Mouse (Mus musculus) midbrain, embryonic 12.5 days (tissue): ENCODE measurements at regions not wholly inside any gene's neighbourhood (a gene's known extent, or its start where the extent isn't known, plus 50 kb on each side); places are given as distances from the start of the nearest gene placed in this dataset.
"Not testable (repeated sequence)": the region's sequence is repeated elsewhere in the genome, so short reads cannot be mapped to it uniquely, and the experiment has no call there.

Experiments used
- ATAC-seq: fragments of 200-750 bp; cut with Nextera tagmentation; 2 replicates; pipeline ENCODE4 v1.8.0; 2017; ENCODE audit warnings: low read depth, moderate TSS enrichment, moderate library complexity; ENCODE audit not compliant: low FRiP score
- H3K27ac ChIP-seq: fragments of 300-500 bp; sonication (generic); replicated peaks from 2 replicates; pipeline ENCODE4 v1.5.1; 2016; ENCODE audit warnings: mild to moderate bottlenecking
- H3K27me3 ChIP-seq: fragments of 300-500 bp; sonication (generic); 2 replicates; pipeline ENCODE4 v1.6.1; 2016; ENCODE audit warnings: mild to moderate bottlenecking
- H3K36me3 ChIP-seq: fragments of 300-500 bp; sonication (generic); 2 replicates; pipeline ENCODE4 v1.6.1; 2016
- H3K4me1 ChIP-seq: fragments of 300-500 bp; sonication (generic); 2 replicates; pipeline ENCODE4 v1.6.1; 2016
- H3K4me2 ChIP-seq: fragments of 300-500 bp; sonication (generic); replicated peaks from 2 replicates; pipeline ENCODE4 v1.6.1; 2016; ENCODE audit warnings: mild to moderate bottlenecking, moderate library complexity
- H3K4me3 ChIP-seq: fragments of 300-500 bp; sonication (generic); 2 replicates; pipeline ENCODE4 v1.5.1; 2016; ENCODE audit warnings: mild to moderate bottlenecking
- H3K9ac ChIP-seq: fragments of 300-500 bp; sonication (generic); replicated peaks from 2 replicates; pipeline ENCODE4 v1.6.1; 2016; ENCODE audit warnings: mild to moderate bottlenecking, moderate library complexity
- H3K9me3 ChIP-seq: fragments of 300-500 bp; sonication (generic); 2 replicates; pipeline ENCODE4 v1.6.1; 2016; ENCODE audit warnings: mild to moderate bottlenecking
- WGBS: fragments of 180-500 bp; shearing (Covaris S2); methylation state at CpG from one replicate; pipeline ENCODE4 v1.1.7; 2016; 5-methylcytosine and 5-hydroxymethylcytosine counted together

DNA sequence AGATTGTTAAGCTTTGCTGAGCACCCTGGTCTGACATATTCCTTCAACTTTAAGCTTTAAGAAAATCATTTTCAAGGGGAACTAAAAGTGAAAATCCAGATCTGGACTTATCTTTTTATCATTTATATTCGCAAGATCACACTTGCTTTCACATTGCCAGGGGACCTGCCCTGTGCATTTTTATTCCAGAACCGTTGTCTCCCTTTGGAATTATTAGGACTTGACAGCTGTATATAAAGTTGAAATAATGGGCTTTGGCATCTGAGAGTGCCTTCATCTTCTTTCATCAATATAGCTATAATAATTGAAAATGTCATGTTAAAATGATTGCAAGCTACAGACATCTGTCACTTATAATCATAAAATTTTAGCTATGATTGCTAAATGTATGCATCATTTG, 276.8 kb upstream of the Olfm3 start:
- Histone ChIP-seq H3K36me3 (no peaks in the 10 kb centered on the region), H3K4me3 (no peak overlapping the region), H3K27me3 (no peaks in the 10 kb centered on the region), H3K27ac (no peak overlapping the region), H3K9ac (no peak overlapping the region), H3K4me2 (no peak overlapping the region), H3K9me3 (no peaks in the 10 kb centered on the region), H3K4me1 (no peaks in the 10 kb centered on the region)
- ATAC-seq: 0 out of 2 replicates have a peak, but pooled peaks have one; percentile 56
- 65% methylated on average over 2 of the region's 2 CpGs for WGBS

DNA sequence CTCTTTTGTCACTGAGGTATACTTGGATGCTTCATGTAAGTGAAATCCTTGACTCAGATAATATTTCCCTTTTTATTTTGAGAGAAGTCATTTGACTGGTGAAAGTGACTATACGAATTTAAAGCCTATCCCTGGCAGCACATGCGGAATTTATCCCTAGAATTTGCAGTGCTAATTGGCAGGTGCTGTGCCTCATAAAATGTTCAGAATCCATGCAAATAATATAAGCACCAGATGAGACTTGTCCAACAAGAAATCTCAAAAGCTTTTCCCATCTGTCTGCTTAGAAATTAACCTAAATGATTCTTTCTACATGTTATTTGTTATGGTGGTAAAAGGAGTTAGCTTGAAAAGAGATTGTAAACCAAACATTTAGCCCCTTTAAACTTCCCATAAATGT, 268.5 kb upstream of the Olfm3 start:
- Histone ChIP-seq H3K9me3 (no peaks in the 10 kb centered on the region), H3K36me3 (no peaks in the 10 kb centered on the region), H3K9ac (no peak overlapping the region), H3K27ac (no peak overlapping the region), H3K4me3 (no peak overlapping the region), H3K4me2 (no peak overlapping the region), H3K4me1 (no peaks in the 10 kb centered on the region), H3K27me3 (no peaks in the 10 kb centered on the region)
- ATAC-seq: no peak
- WGBS: 81% methylated on average over 2 of the region's 2 CpGs

DNA sequence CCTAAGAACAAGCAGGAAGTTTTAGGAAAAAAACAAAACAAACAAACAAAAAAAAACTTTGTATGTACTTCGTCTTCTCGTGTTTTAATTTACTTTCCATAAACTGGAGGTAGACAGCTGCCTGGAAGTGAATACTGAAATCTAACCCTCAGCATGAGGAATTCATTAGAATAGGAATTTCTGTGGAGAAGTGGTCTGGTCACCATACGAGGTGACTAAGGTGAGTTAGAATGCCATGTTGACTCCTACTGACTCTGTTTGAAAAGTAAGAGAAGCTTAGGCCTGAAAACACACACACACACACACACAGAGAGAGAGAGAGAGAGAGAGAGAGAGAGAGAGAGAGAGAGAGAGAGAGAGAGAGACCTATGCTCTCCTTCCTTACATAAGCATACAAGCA, 255.9 kb upstream of the Olfm3 start:
- no peak for ATAC-seq
- 82% methylated on average over 3 of the region's 3 CpGs for WGBS
- no peak overlapping the region for H3K27ac ChIP-seq

DNA sequence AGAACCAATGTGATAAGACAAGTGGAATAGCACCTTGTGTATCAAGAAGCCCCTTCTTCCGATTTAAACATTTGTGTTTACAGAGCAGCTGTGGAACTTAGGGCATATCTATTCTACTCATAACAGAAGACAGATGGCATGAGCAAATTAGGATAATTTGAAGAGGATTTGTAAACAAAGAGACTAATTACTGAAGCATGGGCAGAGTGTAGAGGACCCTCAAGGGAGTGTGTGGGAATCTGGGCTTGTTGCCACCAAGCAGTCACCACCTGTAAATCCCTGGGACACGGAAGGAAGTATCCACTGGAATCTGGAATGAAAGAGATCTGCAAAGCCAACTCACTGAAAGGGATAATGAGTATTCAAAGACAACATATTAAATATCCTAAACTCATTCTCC, 205.9 kb upstream of the Olfm3 start:
- no peaks in the 10 kb centered on the region for H3K9me3 ChIP-seq
- no peak overlapping the region for H3K4me3 ChIP-seq
- no peak overlapping the region for H3K27ac ChIP-seq
- H3K36me3 ChIP-seq: no peaks in the 10 kb centered on the region
- ATAC-seq: no peak; the same call in 1 of the 2 replicates
- WGBS: 74% methylated on average over 2 of the region's 2 CpGs
- no peak overlapping the region for H3K4me2 ChIP-seq
- no peaks in the 10 kb centered on the region for H3K27me3 ChIP-seq
- H3K4me1 ChIP-seq: no peaks in the 10 kb centered on the region
- no peak overlapping the region for H3K9ac ChIP-seq

More for the DNA sequence above, 255.9 kb upstream of the Olfm3 start:
- H3K4me3 ChIP-seq: no peak overlapping the region
- H3K4me1 ChIP-seq: no peaks in the 10 kb centered on the region
- no peaks in the 10 kb centered on the region for H3K9me3 ChIP-seq
- H3K4me2 ChIP-seq: no peak overlapping the region
- no peak overlapping the region for H3K9ac ChIP-seq
- no peaks in the 10 kb centered on the region for H3K27me3 ChIP-seq
- H3K36me3 ChIP-seq: no peaks in the 10 kb centered on the region

DNA sequence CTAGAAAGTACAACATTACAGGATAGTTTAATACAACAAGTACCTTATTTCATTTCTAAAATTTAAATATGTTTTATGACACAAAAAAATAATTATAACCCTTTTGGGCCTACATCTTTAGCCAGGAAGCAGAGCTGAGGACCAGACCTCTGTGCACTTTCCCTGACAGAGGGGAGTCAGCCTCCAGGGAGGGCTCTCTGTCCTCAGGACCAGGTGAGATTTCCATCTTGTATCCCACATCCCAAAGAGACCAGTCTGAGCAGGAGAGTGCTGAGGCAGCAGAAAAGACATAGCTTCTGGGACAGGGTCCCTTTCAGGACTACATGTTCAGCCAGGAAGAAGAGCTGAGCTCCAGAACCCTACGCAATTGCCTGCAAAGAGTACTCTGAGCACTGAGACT, 178.7 kb upstream of the Olfm3 start:
- H3K27me3 ChIP-seq: no peaks in the 10 kb centered on the region
- H3K4me1 ChIP-seq: no peaks in the 10 kb centered on the region
- no peak overlapping the region for H3K9ac ChIP-seq
- H3K4me2 ChIP-seq: no peak overlapping the region
- H3K27ac ChIP-seq: no peak overlapping the region
- no peaks in the 10 kb centered on the region for H3K9me3 ChIP-seq
- 0 out of 2 replicates have a peak, but pooled peaks have one; percentile 52 for ATAC-seq
- WGBS: 100% methylated on average over 1 of the region's 1 CpGs
- no peaks in the 10 kb centered on the region for H3K36me3 ChIP-seq
- no peak overlapping the region for H3K4me3 ChIP-seq

DNA sequence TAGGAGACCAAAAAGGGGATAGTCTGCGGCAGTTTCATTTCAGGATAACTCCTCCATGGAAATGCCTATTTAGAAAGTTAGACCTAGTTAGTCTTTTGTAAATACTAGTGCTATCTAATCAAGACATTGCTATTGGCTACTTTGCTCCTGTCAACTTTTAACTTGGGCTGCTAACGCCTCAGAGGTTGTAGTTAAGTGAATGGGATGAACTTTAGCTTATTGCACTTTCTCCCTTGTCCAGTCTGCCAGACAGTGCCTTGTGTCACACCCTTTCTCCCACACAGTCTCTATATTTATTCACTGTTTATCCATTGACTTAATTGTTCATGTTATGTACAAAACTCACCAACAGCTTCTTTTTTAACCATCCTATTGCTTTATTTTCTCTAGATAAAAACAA, 167.5 kb upstream of the Olfm3 start:
- H3K36me3 ChIP-seq: no peaks in the 10 kb centered on the region
- H3K9ac ChIP-seq: no peak overlapping the region
- H3K27me3 ChIP-seq: no peaks in the 10 kb centered on the region
- 78% methylated on average over 2 of the region's 2 CpGs for WGBS
- H3K4me1 ChIP-seq: no peaks in the 10 kb centered on the region
- no peak overlapping the region for H3K27ac ChIP-seq
- no peak overlapping the region for H3K4me3 ChIP-seq
- no peaks in the 10 kb centered on the region for H3K9me3 ChIP-seq
- no peak for ATAC-seq
- H3K4me2 ChIP-seq: no peak overlapping the region

DNA sequence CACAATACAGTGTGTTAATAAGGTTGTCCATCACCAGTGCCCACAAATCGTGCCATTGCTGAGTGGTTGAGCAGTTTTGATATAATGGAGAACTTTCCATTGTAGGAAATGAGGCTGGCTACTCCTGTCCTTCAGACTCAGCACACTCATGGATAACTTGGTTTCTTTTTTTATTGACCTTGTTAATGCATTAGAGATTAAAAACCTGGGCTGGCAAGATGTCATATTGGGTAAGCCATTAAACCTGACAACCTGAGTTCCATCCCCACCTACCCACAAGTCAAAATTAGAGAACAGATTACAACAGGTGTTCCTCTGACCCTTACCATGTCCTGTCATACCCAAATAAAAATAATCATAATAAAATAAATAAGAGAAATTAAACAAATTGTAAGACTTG, 159.7 kb upstream of the Olfm3 start:
- no peak overlapping the region for H3K4me2 ChIP-seq
- H3K27ac ChIP-seq: no peak overlapping the region
- no peak overlapping the region for H3K4me3 ChIP-seq
- no peaks in the 10 kb centered on the region for H3K27me3 ChIP-seq
- 87% methylated on average over 1 of the region's 1 CpGs for WGBS
- H3K36me3 ChIP-seq: no peaks in the 10 kb centered on the region
- H3K4me1 ChIP-seq: no peaks in the 10 kb centered on the region
- H3K9me3 ChIP-seq: no peaks in the 10 kb centered on the region
- no peak overlapping the region for H3K9ac ChIP-seq
- ATAC-seq: no peak

DNA sequence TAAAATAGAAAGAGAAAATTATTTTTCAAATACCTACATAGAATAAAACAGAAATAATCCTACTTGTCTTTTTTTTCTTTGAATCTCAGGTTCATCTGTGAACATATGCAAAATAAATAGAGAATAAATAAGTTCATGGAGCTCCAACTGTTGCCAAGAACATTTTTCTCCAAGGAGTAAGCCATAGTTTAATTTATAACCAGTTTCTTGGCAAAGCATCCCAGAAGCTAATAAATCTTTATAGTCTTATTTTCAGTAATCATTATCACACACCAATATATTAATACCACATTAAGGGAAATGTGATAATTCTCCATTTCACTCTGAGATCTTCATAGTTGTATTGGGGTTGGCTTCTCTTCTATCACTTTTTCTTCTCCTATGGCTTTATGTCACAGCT, 158.7 kb upstream of the Olfm3 start:
- Histone ChIP-seq H3K4me1 (no peaks in the 10 kb centered on the region), H3K27me3 (no peaks in the 10 kb centered on the region), H3K4me2 (no peak overlapping the region), H3K4me3 (no peak overlapping the region), H3K36me3 (no peaks in the 10 kb centered on the region), H3K27ac (no peak overlapping the region), H3K9me3 (no peaks in the 10 kb centered on the region), H3K9ac (no peak overlapping the region)
- no peak for ATAC-seq

DNA sequence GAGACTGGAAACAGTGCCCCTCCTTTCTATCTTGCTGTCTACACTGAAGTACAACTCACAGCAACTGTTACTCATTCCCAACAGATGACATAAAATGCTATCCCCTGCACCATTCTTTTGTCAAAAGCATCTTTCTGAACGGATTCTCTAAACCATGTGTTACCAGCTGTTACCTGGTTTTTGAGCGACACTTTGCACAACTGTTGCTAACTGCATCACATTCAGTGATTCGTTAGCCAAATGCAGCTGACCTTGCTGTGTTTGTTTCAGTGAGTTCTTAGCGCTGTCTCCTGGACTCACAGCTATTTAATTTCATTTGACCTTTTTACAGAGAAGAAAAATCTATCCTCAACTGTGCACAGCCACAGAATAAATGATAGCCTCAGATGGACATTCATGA, 146.6 kb upstream of the Olfm3 start:
- Histone ChIP-seq H3K27me3 (no peaks in the 10 kb centered on the region), H3K36me3 (no peaks in the 10 kb centered on the region), H3K4me1 (no peaks in the 10 kb centered on the region), H3K9me3 (no peaks in the 10 kb centered on the region), H3K9ac (no peak overlapping the region), H3K4me2 (no peak overlapping the region), H3K27ac (no peak overlapping the region), H3K4me3 (no peak overlapping the region)
- ATAC-seq: no peak
- WGBS: 84% methylated on average over 4 of the region's 4 CpGs

DNA sequence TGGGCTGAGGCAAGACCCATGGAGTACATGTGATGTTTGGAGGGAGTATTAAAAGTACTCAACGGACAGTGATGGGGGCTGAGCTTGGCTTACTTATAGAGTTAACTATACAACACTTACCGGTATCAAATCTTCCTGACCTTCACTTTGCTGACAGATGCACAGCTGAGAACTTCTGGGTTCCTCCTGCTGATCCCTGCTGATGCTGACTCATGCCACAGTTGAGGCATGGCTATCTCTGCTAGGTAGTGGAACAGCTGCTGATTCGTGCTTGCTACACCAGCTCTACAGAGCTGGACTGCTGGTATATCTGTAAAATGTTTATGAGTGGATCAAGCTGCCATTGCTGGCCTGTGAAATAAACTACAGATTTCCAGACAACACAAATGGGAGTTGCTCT, 145.3 kb upstream of the Olfm3 start:
- 88% methylated on average over 3 of the region's 3 CpGs for WGBS
- ATAC-seq: 0 out of 2 replicates have a peak, but pooled peaks have one; percentile 41
- no peaks in the 10 kb centered on the region for H3K27me3 ChIP-seq
- no peaks in the 10 kb centered on the region for H3K36me3 ChIP-seq
- H3K4me2 ChIP-seq: no peak overlapping the region
- no peak overlapping the region for H3K27ac ChIP-seq
- no peak overlapping the region for H3K9ac ChIP-seq
- no peaks in the 10 kb centered on the region for H3K4me1 ChIP-seq
- H3K4me3 ChIP-seq: no peak overlapping the region
- no peaks in the 10 kb centered on the region for H3K9me3 ChIP-seq

DNA sequence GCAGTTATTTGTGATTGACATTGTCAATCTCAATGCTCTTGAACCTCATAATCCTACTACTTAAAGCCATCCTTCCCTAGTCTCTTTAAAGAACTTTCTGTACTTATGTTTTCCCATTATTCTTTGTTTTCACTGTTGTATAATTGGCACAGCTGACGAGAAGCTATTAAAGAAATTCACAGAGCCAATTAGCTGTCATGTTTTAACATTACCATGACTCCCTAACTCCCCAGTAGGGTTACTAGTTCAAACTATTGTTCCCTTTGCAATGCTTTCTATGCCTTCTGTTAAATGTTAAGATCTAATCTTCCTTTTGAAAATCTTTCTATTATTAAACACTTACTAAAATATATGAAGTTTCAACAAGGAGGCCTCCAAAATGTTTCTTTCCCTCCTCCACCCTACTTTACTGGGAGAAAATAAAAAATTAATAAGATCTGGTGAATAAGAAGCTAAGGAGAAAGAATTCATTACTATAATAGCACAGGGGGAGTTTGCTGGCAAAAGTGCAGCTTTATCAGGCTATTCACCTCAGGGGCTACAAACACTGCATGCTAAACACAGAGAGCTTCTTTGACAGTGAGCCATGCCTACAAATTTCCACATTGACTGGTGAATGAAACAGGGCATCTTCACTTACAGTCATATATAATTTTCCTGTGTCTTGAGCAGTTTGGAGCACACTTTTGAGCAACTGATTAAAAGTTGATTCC, 144.4 kb upstream of the Olfm3 start:
- 23% methylated on average over 1 of the region's 1 CpGs for WGBS
- 0 out of 2 replicates have a peak, but pooled peaks have one; percentile 60 for ATAC-seq

DNA sequence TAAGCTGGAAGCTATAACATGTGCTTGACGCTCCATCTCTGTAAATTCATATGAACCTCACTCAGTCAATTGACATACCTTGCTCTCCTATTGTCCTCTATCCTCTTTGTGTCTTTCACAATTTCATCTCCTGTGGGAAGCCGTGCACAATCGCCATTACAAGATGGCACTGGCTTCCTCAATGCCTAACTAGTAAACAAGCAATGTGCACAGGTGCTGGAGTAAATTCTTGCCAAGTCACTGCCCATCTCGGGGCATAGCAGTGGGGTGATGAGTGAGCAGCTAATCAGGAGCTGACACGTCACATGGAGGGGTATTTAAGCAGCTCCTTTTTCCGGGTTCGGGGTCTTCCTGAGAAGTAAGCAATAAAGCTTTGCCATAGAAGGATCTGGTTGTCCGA, 141.5 kb upstream of the Olfm3 start:
- not testable (repeated sequence) for H3K9me3 ChIP-seq, H3K9ac ChIP-seq, H3K4me1 ChIP-seq, H3K4me3 ChIP-seq, H3K4me2 ChIP-seq, ATAC-seq, H3K27me3 ChIP-seq, H3K27ac ChIP-seq, H3K36me3 ChIP-seq
- 90% methylated on average over 8 of the region's 8 CpGs for WGBS

More for the DNA sequence above, 144.4 kb upstream of the Olfm3 start:
- H3K36me3 ChIP-seq: no peaks in the 10 kb centered on the region
- H3K27me3 ChIP-seq: no peaks in the 10 kb centered on the region
- H3K9me3 ChIP-seq: no peaks in the 10 kb centered on the region
- H3K4me3 ChIP-seq: no peak overlapping the region
- no peaks in the 10 kb centered on the region for H3K4me1 ChIP-seq
- no peak overlapping the region for H3K4me2 ChIP-seq
- H3K27ac ChIP-seq: no peak overlapping the region
- no peak overlapping the region for H3K9ac ChIP-seq

DNA sequence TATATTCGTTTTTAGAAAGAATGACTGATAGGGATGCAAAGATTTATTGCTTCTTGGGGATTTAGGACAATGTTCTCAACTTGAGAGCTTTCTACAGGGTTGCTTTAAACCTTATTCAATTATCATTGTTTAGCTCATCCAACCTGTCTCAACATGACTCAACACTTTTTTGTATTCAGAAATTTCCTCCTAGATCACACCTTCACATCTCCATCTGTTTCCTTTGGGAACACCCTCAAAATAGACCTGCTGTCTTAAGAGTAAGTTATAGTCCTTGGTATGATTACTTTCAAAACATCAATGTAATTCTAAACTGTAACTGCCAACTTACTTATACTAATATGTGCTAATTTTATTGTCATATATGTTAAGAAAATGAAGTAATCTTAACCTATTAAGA, 114.8 kb upstream of the Olfm3 start:
- whole genome bisulfite sequencing: 41% methylated on average over 1 of the region's 1 CpGs

More for the DNA sequence above, 114.8 kb upstream of the Olfm3 start:
- H3K27me3 ChIP-seq: no peaks in the 10 kb centered on the region
- no peaks in the 10 kb centered on the region for H3K36me3 ChIP-seq
- no peaks in the 10 kb centered on the region for H3K4me1 ChIP-seq
- no peak for ATAC-seq
- H3K9ac ChIP-seq: no peak overlapping the region
- no peak overlapping the region for H3K4me2 ChIP-seq
- no peak overlapping the region for H3K4me3 ChIP-seq
- H3K9me3 ChIP-seq: no peaks in the 10 kb centered on the region
- no peak overlapping the region for H3K27ac ChIP-seq
